Mouse (Mus musculus): ENCODE results near the gene Tmem216. TPM values are rescaled to one million over a fixed set of nuclear protein-coding genes. Genes with fewer than 3 reads are reported as not detected.

Gene Tmem216
- polyA plus RNA-seq (2012; ENCODE audit: low replicate concordance), result 0.73 and 0.96 TPM in 2 replicates

GRCm38 (mm10) chr19:10555624-10556510, at the start of gene Tmem216:
Tmem216 (minus strand) TSS chr19:10556238.

GRCm38 (mm10) chr19:10605293-10605900, 49.4 kb upstream of the Tmem216 start, which contains the start of the genes Ddb1 and Tkfc:
Ddb1 (plus strand) TSS chr19:10605327.
Tkfc (minus strand) TSS chr19:10605654.

GRCm38 (mm10) chr19:10576690-10577561, 20.9 kb upstream of the Tmem216 start, which contains the start of the genes Cyb561a3 and Tmem138:
Cyb561a3 (plus strand) TSS chr19:10577172.
Tmem138 (minus strand) TSS chr19:10577362.

GRCm38 (mm10) chr19:10525910-10526309, 30.1 kb downstream of the Tmem216 start, which contains the start of gene Sdhaf2:
Sdhaf2 (minus strand) TSS chr19:10526142.

GRCm38 (mm10) chr19:10525106-10525901, 30.7 kb downstream of the Tmem216 start, which contains the start of gene Cpsf7:
Cpsf7 (plus strand) TSS chr19:10525266.

Other genes starting within 250 kb of the Tmem216 start
- 0.02 and 0.26 TPM in 2 replicates for gene Syt7, start 167.1 kb downstream of the Tmem216 start, polyA plus RNA-seq (2012; ENCODE audit: low replicate concordance)
- 0.07 TPM in 1 of 2 replicates, not detected in the other for gene Lrrc10b, start 98.8 kb downstream of the Tmem216 start, polyA plus RNA-seq (2012; ENCODE audit: low replicate concordance)
- 0.96 and 3.8 TPM in 2 replicates for gene Ppp1r32, start 73.3 kb downstream of the Tmem216 start, polyA plus RNA-seq (2012; ENCODE audit: low replicate concordance)
- 30.0 and 84.1 TPM in 2 replicates for gene Cpsf7, start 31.0 kb downstream of the Tmem216 start, polyA plus RNA-seq (2012; ENCODE audit: low replicate concordance)
- gene Sdhaf2, start 30.1 kb downstream of the Tmem216 start, polyA plus RNA-seq (2012; ENCODE audit: low replicate concordance), result 6.4 and 8.7 TPM in 2 replicates
- gene Cyb561a3, start 20.9 kb upstream of the Tmem216 start, polyA plus RNA-seq (2012; ENCODE audit: low replicate concordance), result 54.8 and 100 TPM in 2 replicates
- gene Tmem138, start 21.1 kb upstream of the Tmem216 start, polyA plus RNA-seq (2012; ENCODE audit: low replicate concordance), result 2.3 and 4.2 TPM in 2 replicates
- gene Ddb1, start 49.1 kb upstream of the Tmem216 start, polyA plus RNA-seq (2012; ENCODE audit: low replicate concordance), result 9.1 and 12.8 TPM in 2 replicates
- 1.0 and 2.6 TPM in 2 replicates for gene Tkfc, start 49.4 kb upstream of the Tmem216 start, polyA plus RNA-seq (2012; ENCODE audit: low replicate concordance)
- gene Vwce, start 78.0 kb upstream of the Tmem216 start, polyA plus RNA-seq (2012; ENCODE audit: low replicate concordance), result 0.16 and 0.22 TPM in 2 replicates
- not detected in 2 replicates for gene Pga5, start 121.8 kb upstream of the Tmem216 start, polyA plus RNA-seq (2012; ENCODE audit: low replicate concordance)
- 48.2 and 86.5 TPM in 2 replicates for gene Vps37c, start 132.5 kb upstream of the Tmem216 start, polyA plus RNA-seq (2012; ENCODE audit: low replicate concordance)
- gene Cd5, start 182.8 kb upstream of the Tmem216 start, polyA plus RNA-seq (2012; ENCODE audit: low replicate concordance), result 65.3 and 138 TPM in 2 replicates